Mouse (Mus musculus) heart, embryonic 14.5 days (tissue): ENCODE results near the gene Tmem156. TPM values are rescaled to one million over a fixed set of nuclear protein-coding genes. Genes with fewer than 3 reads are reported as not detected.

ENCODE experiments used
- ATAC-seq: fragments of 200-750 bp; cut with Nextera tagmentation; 2 replicates; pipeline ENCODE4 v1.8.0; 2017; ENCODE audit warnings: low read depth, moderate TSS enrichment; ENCODE audit not compliant: insufficient number of reproducible peaks, insufficient read depth, low FRiP score
- H3K27ac ChIP-seq, 2 experiments: fragments of 200-500 bp in 1 of 2; fragments of 300-500 bp in 1 of 2; sonication (generic) in 1 of 2; replicated peaks in 1 of 2; 2 replicates each; pipeline ENCODE4 v1.5.1; 2012 to 2014; ENCODE audit warnings: low read depth in 2 of 2, low read length in 2 of 2, control low read depth in 1 of 2, mild to moderate bottlenecking in 1 of 2, mixed read lengths in 1 of 2; ENCODE audit not compliant: control insufficient read depth in 1 of 2, insufficient read depth in 1 of 2
- H3K27me3 ChIP-seq: fragments of 300-500 bp; sonication (generic); 2 replicates; pipeline ENCODE4 v1.6.1; 2014; ENCODE audit warnings: mild to moderate bottlenecking, low read length, control low read depth; ENCODE audit not compliant: control insufficient read depth, insufficient read depth
- H3K36me3 ChIP-seq: fragments of 300-500 bp; sonication (generic); 2 replicates; pipeline ENCODE4 v1.6.1; 2014; ENCODE audit warnings: mild to moderate bottlenecking, control low read depth, low read length, mixed read lengths; ENCODE audit not compliant: control insufficient read depth, insufficient read depth
- H3K4me1 ChIP-seq, 2 experiments: fragments of 200-500 bp in 1 of 2; fragments of 300-500 bp in 1 of 2; sonication (generic) in 1 of 2; 2 replicates each; pipeline ENCODE4 v1.6.1; 2012 to 2014; ENCODE audit warnings: low read length in 2 of 2, control low read depth in 1 of 2, mixed read lengths in 1 of 2; ENCODE audit not compliant: control insufficient read depth in 2 of 2, insufficient read depth in 2 of 2
- H3K4me2 ChIP-seq: fragments of 300-500 bp; sonication (generic); 2 replicates; pipeline ENCODE4 v1.6.1; 2014; ENCODE audit warnings: mild to moderate bottlenecking, low read length
- H3K4me3 ChIP-seq, 2 experiments: fragments of 200-500 bp in 1 of 2; fragments of 300-500 bp in 1 of 2; sonication (generic) in 1 of 2; 2 replicates each; pipeline ENCODE4 v1.5.1; 2012 to 2014; ENCODE audit warnings: low read length in 2 of 2, mild to moderate bottlenecking in 2 of 2, control low read depth in 1 of 2, low read depth in 1 of 2, moderate library complexity in 1 of 2; ENCODE audit not compliant: control insufficient read depth in 1 of 2, insufficient read depth in 1 of 2
- H3K9ac ChIP-seq: fragments of 300-500 bp; sonication (generic); 2 replicates; pipeline ENCODE4 v1.6.1; 2014; ENCODE audit warnings: mild to moderate bottlenecking, low read length
- H3K9me3 ChIP-seq: fragments of 300-500 bp; sonication (generic); 2 replicates; pipeline ENCODE4 v1.6.1; 2016; ENCODE audit warnings: low read length, control low read depth; ENCODE audit not compliant: control insufficient read depth
- WGBS: fragments of 180-500 bp; shearing (Covaris S2); extraction: QIAGEN DNeasy Blood & Tissue Kit; methylation state at CpG from one replicate; pipeline ENCODE4 v1.1.7; 2014; 5-methylcytosine and 5-hydroxymethylcytosine counted together
- polyA plus RNA-seq: library from polyadenylated mRNA; unstranded; fragments of >200 nt; fragmentation: Nextera tagmentation; extraction: Ambion mirVana; gene quantifications from 2 replicates; pipeline ENCODE4 v1.2.1, GENCODE M21; 2014

Gene Tmem156
- polyA plus RNA-seq: 0.23 TPM in 1 of 2 replicates, not detected in the other

DNA sequence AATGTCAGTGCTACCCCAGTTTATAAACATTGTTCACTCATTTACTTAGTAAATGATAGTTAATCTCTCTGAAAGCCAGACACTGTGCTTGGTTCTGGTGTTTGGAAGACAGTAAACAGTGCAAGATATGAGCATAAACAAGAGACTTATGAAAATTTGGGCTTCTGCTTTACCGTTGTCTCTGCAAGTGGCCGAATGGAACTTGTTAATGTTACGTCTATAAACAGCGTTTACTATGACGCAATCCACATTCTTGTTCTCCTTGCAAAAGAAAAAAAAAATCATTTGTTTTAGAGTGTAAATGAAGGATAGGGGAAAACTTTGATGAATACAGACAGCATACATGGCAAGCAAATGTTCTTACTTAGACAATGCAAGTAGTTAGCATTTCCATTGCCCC is at the start of gene Tmem156:
Tmem156 (minus strand) TSS at position 212 of the 400 bp plus-strand sequence.
- Histone ChIP-seq H3K27ac (no peak within 1 kb of the TSS), H3K4me1 (no peaks in the 10 kb centered on the region), H3K27me3 (no peaks in the 10 kb centered on the region), H3K9me3 (no peaks in the 10 kb centered on the region), H3K4me3 (no peak within 1 kb of the TSS), H3K9ac (no peak within 1 kb of the TSS), H3K36me3 (no peaks in the 10 kb centered on the region), H3K4me2 (no peak within 1 kb of the TSS)
- ATAC-seq: no peak
- 70% methylated on average over 5 of the region's 5 CpGs for WGBS

DNA sequence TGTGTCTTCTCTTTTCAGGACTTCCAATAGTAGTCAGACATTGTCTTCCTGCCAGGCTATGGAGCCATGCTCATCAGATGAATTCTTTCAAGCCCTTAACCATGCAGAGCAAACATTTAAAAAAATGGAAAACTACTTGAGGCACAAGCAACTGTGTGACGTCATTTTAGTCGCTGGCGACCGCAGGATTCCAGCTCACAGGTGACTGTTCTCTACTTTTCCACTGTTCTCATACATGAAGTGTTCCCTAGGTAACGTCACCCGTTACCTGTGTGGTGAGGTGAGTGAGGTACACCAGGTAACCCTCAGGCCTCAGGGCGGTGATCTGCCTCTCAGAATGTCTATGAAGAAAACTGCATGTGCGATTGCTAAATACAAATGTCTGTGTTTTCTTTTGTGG is 49.3 kb upstream of the Tmem156 start:
- no peak overlapping the region for H3K9ac ChIP-seq
- H3K9me3 ChIP-seq: no peaks in the 10 kb centered on the region
- 91% methylated on average over 8 of the region's 8 CpGs for WGBS
- H3K4me1 ChIP-seq: no peaks in the 10 kb centered on the region
- no peak overlapping the region for H3K27ac ChIP-seq
- no peak overlapping the region for H3K4me3 ChIP-seq
- H3K4me2 ChIP-seq: no peak overlapping the region
- no peaks in the 10 kb centered on the region for H3K27me3 ChIP-seq
- ATAC-seq: no peak
- H3K36me3 ChIP-seq: peaks cover 41% of the 10 kb centered on the region

DNA sequence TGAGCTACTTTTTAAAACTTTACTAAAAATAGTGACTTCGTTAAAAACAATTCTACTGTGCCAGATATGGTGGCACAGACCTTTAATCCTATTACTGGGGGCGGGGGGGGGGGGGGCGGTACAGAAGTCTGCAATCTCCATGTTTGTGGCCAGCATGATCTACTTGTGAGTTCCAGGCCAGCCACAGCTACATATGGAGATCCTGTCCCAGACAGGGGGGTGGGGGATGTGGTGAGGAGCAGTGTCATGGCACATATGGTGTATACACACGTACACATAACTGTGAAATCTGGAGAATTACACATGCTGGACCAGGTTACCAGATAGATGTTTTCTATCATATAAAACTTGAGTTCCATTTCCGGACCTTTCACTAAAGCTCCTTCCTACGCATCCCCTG is 45.1 kb upstream of the Tmem156 start:
- Histone ChIP-seq H3K4me3 (no peak overlapping the region), H3K27ac (no peak overlapping the region), H3K27me3 (no peaks in the 10 kb centered on the region), H3K4me2 (no peak overlapping the region), H3K9ac (no peak overlapping the region), H3K4me1 (no peaks in the 10 kb centered on the region), H3K36me3 (peaks cover 11% of the 10 kb centered on the region), H3K9me3 (no peaks in the 10 kb centered on the region)
- WGBS: 78% methylated on average over 6 of the region's 6 CpGs
- no peak for ATAC-seq

- Histone ChIP-seq H3K9me3 (no peaks in the 10 kb centered on the region), H3K27ac (no peak overlapping the region), H3K4me1 (peaks cover 0 to 3% of the 10 kb centered on the region in 2 experiments; a peak in 1 of 4 replicates), H3K4me3 (no peak overlapping the region), H3K36me3 (peaks cover 1% of the 10 kb centered on the region), H3K9ac (no peak overlapping the region), H3K4me2 (no peak overlapping the region), H3K27me3 (no peaks in the 10 kb centered on the region)
- ATAC-seq: no peak
- WGBS: 76% methylated on average over 7 of the region's 7 CpGs
Measured at GRCm38 (mm10) chr5:65136159-65136558, 44.2 kb upstream of the Tmem156 start.

DNA sequence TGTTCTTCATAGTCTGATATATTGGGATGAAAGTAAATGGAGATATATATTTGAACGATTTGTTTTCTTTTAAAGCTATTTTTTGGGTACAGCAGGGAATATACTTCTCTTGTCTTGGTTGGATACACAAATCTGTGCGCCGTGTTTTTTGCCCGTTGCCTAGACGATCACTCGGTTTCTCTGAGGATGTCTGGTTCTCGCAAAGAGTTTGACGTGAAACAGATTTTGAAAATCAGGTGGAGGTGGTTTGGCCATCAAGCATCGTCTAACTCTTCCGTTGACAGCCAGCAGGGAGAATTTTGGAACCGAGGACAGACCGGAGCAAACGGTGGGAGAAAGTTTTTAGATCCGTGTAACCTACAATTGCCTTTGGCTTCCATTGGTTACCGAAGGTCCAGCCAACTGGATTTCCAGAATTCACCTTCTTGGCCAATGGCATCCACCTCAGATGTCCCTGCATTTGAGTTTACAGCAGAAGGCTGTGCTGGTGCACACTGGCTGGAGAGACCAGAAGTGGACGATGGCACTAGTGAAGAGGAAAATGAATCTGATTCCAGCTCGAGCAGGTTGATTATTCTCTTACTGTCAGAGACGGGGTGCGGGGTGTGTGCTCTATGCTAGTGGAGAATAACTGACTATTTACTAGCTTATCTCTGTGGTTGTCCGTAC is 39.4 kb upstream of the Tmem156 start:
- Histone ChIP-seq H3K27ac (no peak overlapping the region), H3K9ac (peak overlapping the region; percentile 62), H3K9me3 (no peaks in the 10 kb centered on the region), H3K36me3 (no peaks in the 10 kb centered on the region), H3K4me3 (peak overlapping the region; percentile 41 to 48), H3K4me2 (peak overlapping the region; percentile 80), H3K4me1 (peaks cover 0 to 3% of the 10 kb centered on the region in 2 experiments; a peak in 1 of 4 replicates), H3K27me3 (no peaks in the 10 kb centered on the region)
- no peak for ATAC-seq
- WGBS: 22% methylated on average over 20 of the region's 20 CpGs

- Histone ChIP-seq H3K4me1 (peaks cover 0 to 3% of the 10 kb centered on the region in 2 experiments; a peak in 1 of 4 replicates), H3K9ac (peak overlapping the region; percentile 62), H3K27ac (no peak overlapping the region), H3K4me2 (peak overlapping the region; percentile 80), H3K4me3 (peak overlapping the region; percentile 41 to 48), H3K27me3 (no peaks in the 10 kb centered on the region), H3K9me3 (no peaks in the 10 kb centered on the region), H3K36me3 (no peaks in the 10 kb centered on the region)
- 16% methylated on average over 12 of the region's 12 CpGs for WGBS
- ATAC-seq: no peak
Measured at GRCm38 (mm10) chr5:65130528-65131210, 38.7 kb upstream of the Tmem156 start.

GRCm38 (mm10) chr5:65128481-65128880 is 36.5 kb upstream of the Tmem156 start:
- Histone ChIP-seq H3K9ac (no peak overlapping the region), H3K9me3 (no peaks in the 10 kb centered on the region), H3K4me3 (no peak overlapping the region), H3K4me2 (no peak overlapping the region), H3K36me3 (no peaks in the 10 kb centered on the region), H3K27me3 (no peaks in the 10 kb centered on the region), H3K27ac (no peak overlapping the region), H3K4me1 (peaks cover 0 to 3% of the 10 kb centered on the region in 2 experiments; a peak in 1 of 4 replicates)
- WGBS: 80% methylated on average over 2 of the region's 2 CpGs
- ATAC-seq: no peak
